Mouse (Mus musculus): Measurements from ENCODE around the gene Atp8b5.

The Atp8b5 gene

DNA sequence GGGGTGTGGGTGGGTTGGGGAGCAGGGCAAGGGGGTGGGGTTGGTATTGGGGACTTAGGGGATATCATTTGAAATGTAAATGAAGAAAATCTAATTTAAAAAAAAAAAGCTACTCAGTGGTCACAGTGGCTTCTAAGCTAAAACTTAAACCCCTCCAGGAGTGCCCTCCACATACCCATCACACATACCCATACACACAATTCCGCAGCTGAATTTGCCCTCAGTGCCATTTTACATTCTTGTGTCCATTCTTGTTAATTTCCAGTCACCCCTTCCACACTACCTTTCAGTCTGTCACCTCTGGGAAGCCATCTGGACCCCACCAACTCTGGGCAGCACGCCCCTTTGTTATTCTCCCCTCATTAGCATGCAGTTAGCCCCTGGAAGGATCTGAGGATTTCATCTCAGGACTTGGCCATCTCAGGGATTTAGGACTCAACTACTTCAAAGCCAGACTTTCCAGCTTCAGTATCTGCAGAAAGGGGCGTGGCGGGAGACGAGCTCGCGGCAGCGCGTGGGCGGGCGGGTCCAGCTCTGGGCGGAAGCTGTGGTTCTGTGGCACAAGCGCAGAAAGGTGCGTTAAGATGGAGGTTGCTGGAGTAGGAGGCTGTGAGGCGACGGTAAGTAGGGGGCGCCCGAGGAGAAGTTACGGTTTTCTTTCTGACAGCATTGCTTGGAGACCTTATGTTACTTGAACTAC lies at the start of gene Atp8b5:
Atp8b5 (plus strand) TSS at position 537 of the 700 bp plus-strand sequence.
- peak; percentile 83 to 89 for DNase-seq

DNA sequence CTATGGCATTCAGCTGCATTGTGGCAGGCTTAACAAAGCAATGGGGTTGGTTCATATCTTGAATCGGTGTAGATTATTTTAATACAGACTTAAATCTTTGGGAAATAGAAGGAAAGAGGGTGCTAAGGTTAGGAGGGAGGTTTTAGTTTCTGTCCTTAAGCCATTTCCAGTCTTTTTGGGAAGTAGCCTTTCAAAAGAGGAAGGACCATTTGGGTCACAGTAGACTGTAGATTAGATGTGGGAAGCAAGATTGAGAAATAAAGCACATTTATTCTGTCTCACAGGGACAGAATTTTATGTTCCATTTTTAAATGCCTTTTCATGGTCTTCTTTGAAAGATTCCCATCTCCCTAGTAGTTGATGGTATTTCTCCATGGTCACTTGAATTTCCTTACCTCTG lies 49.0 kb upstream of the Atp8b5 start:
- DNase-seq: no peak

DNA sequence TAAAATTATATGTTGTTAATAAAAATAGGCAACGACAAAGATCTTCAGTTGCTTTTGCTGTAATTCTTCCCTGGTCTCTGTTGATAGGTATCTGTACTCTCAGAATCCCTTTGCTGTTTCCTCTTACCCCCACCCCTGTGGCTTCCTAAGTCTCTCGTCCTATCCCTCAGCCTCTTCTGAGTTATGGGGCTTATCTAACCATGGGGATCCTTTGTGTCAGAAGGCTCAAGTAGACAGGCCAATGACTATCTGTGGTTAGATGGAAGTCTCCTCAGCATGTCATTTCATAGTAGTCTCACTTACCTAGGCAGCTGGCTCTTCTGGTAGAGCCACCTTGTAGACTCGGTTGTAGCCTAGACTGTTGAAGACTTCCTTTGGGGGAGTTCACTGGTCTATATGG lies 35.1 kb upstream of the Atp8b5 start:
- no peak for DNase-seq

DNA sequence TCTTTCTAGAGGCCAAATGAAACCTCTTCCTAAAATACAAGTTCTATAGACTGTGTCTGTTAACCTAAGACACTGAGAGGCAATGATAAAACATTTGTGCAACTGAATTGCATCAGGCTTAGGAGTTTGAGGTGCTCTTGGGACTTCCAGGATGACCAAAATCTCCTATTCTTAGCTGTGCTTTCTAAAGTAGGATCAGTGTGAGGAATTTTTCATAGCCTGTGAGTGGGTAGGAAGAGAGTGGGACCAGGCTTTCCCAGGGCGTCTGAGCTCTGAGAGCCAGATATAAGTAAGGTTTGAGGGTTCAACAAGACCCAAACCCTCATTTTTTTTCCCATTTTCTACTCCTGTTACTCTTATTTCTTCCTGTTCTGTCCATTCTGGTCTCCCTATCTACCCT lies 34.0 kb upstream of the Atp8b5 start:
- no peak for DNase-seq

DNA sequence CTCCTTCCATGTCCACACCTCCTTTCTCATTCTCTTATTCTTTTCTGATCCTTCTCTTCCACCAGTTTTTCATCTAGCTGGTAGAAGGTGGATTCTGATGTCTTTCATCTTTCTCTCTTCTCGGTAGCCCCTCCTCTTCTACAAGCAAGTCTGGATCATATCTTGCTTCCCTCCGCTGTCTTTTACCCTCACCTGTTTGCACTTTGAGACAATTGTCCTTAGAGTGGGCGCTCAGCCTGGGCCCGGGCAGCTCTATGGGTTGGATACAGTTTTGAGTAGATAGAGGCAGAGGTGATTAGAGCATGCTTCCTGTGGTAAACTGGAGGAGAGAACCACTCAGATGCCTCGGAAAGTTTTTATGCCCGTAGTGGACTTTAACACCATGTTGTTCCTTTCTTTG lies 33.5 kb upstream of the Atp8b5 start:
- DNase-seq: no peak

DNA sequence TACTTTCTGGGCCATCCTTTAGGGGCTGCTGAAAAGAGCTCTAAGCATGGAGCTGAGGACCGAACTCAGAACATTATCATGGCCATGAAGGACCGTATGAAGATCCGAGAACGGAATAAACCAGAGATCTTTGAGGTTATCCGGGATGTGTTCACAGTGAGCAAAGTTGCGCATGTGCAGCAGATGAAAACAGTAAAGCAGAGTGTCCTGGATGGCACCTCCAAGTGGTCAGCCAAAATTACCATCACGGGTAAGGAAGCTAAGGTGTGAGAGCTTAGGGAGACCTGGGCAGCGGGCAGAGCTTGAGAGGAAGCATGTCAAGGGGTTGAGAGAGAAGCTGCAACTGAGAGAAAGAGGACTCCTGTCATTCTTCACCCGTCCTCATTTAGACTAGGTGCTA lies 30.1 kb upstream of the Atp8b5 start:
- no peak for DNase-seq

DNA sequence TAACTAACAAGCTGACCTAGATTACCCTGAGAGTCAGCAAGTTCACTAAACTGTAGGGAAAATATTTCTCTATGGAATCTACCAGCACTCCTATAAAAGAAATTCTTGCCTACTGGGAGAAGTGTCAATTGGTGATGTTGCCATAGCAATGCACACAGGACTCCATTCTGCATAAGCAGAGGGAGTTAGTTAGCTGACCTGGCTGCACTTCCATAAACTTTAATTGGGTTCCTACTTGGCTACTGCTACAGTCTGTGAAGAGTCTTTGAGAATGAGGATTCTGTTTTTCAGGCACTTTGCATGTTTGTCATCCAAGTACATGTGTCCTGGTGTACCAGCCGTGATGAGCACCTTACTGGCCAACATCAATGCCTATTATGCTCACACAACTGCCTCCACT lies 26.2 kb upstream of the Atp8b5 start:
- DNase-seq: no peak

DNA sequence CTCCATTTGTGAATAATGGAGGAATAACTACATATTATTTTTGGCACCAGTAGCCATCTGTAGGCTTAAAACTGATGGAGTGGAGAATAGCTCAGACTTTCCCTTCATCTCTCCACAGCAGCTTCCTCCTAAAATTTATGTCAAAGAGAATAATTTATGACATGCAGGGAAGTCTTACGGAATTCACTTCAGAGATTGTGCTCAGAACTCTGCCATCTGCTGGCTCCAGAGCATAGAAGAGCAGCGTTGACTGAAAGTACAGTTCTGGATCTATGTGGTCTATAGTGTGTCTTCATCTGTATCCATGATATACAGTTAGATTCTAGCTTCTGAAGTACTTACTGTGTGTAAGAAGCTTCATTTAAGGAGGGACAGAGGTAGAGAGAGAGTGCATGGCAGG lies 22.9 kb upstream of the Atp8b5 start:
- no peak for DNase-seq

DNA sequence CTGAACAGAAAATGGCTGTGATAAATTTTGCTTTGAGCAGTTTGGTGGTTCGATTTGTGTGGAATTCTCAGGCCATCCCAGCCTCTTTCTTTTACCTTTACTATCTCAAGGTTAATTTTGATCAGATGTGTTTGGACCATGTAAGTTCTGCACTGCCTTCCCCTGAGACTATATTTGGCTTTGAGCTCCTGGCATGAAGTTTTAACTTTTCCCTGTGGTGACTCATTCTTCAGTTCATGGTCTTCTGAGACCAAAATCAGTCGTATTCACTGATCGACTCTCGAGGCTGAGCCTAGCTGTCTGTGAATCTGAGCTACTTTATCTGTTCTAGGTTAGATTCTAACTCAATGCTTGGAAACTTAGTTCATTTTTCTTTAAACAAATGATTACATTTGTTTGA lies 21.2 kb upstream of the Atp8b5 start:
- DNase-seq: no peak

DNA sequence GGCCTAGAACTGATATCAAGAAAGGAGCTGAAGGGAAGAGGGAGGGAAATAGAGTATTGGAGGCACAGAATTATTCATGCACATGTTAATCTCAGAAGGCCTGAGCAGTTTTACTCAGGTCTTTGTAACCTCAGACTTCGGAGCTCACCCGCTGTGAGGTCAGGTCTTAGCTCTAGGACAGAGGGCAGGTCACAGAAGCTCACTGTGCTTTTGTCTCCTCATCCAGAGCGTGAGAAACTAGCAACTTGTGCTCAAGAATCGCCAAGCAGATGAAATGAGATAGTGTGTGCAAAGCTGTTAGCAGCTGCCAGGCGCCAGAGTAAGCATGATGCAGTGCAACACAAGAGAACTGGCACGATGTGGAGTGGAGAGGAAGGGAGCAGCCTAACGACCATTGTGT lies 18.9 kb upstream of the Atp8b5 start:
- no peak for DNase-seq

DNA sequence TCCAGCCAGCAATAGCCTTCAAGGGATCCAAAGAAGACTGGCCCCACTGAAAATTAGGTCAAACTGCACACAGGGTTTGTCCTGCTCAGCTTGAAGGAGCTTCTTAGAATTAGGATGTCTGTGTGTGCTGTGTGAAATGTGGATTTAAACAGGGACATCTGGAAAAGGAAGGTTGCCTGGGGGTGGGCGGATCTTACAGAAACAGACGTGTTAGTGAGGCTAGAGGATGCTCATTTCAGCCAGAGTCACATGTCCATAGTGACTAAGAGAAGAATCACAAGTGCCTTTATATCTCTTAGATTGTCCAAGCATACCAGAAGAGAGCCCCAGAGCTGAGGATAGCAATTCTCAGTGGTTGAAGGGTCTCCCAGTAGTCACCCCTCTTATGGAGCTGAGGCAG lies 18.1 kb upstream of the Atp8b5 start:
- no peak for DNase-seq

DNA sequence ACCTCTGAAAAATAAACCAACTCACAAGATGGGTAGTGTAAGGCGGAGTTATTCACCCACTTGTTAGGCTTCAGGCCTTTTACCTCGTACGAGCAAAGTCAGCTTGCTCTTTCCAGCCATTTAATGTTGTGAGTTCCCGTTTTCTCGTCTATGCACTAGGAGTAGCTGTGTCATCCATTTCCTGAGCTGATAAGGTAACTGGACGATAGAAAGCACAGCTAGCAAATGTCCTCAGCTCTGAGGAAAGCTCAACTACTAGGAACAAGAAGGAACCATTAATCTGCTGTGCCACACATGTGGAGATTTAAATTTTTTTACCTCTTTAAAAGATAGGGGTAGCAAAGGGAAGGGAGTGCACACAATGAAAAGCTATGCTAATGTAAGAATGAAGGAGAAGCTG lies 15.7 kb upstream of the Atp8b5 start:
- no peak for DNase-seq

DNA sequence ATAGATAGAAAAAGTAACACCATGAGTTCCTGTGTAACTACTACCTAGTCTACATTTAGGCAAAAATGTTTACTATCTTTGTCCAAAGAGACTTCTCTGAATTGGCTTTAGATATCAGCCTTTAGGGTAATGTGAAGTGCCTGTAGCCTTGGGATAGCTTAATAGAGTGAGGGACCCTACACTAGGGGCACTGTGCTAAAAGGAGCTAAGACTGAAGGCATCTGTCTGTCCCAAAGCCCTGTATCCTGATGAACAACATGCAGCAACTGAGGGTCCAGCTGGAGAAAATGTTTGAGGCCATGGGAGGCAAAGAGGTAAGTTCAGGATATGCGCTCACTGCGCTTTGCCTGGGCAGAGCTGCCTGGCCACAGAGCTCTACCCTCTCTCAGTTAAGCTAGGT lies 9.9 kb upstream of the Atp8b5 start:
- DNase-seq: no peak

DNA sequence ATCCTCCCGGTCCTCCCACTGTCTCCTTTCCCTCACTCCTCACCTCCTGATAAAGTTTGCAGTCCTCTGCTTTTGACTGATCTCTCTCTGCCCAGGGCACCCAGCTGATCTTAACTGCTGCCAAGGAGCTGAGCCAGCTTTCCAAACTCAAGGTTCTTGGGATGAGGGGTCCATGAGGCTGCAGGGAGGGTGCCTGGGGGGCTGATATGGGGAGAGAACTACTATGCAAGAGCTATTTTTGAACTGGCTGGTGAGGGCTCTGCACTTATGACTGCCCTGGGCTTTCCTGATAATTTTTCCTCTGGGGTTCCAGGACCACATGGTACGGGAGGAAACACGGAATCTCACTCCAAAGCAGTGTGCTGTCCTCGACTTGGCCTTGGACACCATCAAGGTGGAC lies 8.4 kb upstream of the Atp8b5 start:
- no peak for DNase-seq

DNA sequence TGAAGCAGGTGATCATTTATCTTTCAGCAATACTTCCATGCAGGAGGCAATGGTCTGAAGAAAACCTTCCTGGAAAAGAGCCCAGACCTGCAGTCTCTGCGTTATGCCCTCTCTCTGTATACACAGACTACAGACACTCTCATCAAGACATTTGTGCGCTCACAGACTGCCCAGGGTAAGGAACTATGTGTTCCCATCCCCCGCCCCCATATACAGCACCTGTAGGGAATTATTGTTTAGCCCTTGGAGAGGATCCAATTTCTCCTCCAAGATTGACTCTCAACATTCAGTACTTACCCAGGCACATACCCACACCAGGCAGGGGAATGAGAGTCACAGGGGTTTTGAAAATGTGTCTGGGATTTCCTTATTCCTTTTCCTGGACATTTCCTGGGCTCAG lies 7.5 kb upstream of the Atp8b5 start:
- no peak for DNase-seq

DNA sequence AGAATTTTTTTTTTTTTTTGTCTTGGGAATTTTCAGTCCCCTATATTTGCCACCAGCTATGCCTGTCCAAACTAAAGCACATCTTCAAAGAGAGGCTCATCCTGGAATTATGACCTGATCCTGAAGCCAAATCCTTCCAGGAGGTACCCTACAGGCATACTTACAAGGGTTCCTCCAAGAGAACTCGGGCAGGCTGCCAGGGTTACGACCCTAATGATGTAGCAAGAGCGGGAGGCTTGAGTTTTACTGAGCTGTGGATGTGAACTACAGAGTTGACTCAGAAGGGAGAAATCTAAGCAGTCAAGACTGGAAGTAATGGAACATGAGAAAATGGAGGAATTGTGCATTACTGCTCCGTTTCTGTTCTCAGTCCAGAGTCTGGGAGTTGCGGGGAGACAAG lies 6.9 kb upstream of the Atp8b5 start:
- DNase-seq: peak; percentile 9 to 14

DNA sequence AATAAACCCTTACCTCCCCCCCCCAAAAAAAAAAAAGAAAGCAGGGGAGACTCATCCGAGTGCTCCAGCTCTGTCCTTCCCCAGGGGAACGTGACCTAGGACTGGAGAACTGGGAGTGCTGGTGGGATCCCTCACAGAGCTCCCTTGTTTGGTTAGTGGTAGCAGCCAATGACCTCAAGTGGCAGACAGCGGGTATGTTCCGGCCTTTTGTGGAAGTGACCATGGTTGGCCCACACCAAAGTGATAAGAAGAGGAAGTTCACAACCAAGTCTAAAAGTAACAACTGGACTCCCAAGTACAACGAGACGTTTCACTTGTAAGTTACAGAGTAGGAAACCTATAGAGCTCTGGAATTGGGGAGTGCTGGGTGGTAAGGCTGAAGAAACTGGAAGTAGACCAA lies 4.1 kb upstream of the Atp8b5 start:
- DNase-seq: no peak

DNA sequence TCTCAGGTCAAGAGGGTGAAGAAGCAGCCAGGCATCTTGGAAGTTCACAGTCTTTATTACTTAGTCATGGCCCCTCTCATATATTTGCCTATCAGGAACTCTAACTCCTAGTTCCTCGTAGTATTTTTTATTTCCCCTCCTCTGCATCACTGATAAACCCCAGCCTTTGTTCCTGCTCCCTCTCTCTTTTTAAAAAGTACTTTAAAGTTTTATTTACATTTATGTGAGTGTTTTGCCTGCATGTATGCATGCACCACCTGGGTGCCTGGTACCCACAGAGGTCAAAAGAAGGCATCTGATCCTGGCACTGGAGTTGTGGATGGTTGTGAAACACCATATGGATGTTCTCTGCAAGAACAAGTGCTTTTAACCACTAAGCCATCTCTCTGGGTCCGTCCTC lies 813 bp upstream of the Atp8b5 start:
- no peak for DNase-seq

DNA sequence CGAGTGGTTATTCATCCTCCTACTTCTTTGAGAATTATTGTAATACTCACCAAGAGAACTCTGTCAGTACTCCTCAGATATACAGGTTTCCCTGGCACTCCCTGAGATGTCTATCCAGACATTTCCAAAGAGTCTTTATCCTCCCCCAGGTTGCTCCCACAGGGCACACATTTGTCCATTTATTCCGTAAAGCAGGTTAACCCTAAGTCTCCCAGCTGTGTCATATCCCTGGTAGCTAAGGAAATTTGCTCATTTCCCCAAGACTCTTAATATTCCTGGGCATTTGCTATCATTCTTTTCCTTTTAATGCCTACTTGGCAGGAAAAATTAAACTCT lies 332 bp downstream of the Atp8b5 start:
- DNase-seq: no peak

DNA sequence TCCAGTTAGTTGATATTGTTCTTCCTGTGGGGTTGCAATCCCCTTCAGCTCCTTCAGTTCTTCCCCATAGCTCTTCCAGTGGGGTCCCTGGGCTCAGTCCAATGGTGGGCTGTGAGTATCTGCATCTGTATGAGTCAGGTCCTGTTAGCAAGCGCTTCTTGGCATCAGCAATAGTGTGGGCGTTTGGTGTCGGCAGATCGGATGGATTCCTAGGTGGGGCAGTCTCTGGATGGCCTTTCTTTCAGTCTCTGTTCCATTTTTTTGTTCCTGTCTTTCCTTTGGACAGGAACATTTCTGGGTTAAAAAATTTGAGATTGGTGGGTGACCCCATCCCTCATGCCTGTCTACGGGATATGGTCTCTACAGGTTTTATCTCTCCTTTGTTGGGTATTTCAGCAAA lies 18.5 kb downstream of the Atp8b5 start:
- DNase-seq: no peak

DNA sequence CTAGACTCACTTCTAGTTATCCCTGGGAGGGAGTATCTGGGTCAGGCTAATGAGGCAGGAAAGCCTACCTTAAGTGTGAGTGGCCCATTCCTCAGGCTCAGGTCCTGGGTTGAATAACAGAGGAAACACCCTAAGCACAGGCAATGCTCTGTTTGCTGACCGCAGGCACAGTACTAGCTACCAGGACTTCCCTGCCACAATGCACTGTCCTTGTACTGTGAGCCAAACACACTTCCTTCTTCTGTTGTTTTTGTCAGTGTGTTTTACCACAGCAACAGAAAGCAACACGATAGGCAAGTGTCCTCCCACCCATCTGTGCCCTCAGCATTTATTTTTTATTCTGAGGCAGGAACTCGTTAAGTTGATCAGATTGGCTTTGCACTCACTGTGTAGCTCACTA lies 20.3 kb downstream of the Atp8b5 start:
- no peak for DNase-seq

DNA sequence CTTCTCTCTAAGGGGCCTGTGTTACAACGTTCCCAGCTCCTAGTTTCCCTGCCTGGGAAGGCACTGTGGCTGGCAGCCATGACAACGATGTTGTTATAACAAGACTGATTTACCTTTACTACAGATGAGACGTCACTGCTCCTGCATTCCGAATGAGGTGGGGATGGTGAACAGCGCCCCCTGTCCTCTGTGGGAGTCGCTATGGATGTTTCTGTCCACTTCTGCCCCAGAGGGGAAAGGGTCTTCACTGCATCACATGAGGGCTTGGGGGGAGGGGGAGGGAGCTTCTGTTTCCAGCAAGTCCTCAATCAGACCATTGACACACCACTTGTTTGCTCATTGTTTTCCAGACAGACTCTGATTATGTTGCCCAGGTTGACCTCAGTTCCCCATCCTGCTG lies 27.0 kb downstream of the Atp8b5 start:
- DNase-seq: no peak

DNA sequence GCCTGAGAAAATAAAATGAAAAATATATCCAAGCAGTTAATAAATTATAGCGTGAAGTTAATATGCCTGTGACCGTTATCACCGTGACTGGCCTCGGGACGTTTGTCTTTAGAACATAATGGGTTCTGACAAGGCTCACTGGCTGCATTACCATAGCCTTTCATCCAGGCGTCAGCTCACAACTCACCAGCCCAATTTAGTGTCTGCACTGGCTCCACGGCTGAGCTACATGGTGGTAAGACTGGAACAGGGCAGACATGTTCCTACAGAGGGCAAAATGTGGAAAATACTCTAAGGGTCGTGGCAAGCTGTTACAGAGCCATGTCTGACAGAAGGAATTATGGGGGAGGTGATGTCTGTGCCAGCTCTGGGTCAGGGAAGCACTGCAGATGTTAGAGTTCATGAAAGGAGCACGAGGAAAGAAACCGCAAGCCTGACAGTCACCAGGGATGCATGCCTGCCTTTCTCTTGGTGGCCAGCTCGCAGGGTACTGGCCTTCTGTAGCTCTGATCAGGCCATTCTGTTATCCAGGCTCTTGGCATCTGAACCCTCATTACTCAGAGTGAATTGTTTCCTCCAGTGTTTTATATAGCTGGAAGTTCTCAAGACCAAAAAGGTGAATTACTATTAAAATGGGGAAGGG lies 42.9 kb downstream of the Atp8b5 start:
- peak; percentile 3 to 12 for DNase-seq

DNA sequence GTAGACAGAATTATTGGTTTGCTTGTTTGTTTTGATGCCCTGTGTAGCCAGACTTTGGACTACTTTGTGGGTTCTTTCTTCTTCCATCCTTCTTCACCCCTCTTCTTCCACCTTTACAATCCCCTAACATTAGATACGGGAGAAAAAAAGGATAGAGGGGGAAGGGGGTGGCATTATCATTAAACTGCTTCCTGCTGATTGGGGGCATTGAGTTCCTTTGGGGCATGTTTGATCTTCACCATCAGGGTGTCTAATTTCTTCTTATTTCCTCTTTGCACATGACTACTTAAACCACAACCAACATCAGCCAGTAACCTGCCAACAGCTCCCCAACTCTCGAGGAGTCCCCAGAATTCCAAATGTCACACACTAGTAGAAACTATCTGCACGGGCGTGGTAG lies 54.6 kb downstream of the Atp8b5 start:
- DNase-seq: no peak

DNA sequence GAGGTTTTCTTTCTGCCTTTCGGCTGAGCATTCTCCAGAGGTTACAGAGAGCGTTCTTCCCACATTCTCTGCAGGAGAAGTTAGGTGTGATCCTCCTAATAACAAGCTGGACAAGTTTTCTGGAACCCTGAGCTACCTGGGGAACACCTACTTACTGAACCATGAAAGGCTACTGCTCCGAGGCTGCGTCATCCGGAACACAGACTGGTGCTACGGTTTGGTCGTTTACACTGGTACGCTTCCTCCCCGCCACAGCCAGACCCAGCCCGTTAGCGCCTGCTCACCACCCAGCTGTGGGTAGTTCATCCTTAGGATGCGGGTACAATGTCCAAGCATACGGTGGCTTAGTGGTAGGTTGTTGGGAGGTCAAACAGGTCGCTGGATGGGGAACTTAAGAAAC lies 55.4 kb downstream of the Atp8b5 start:
- DNase-seq: peak; percentile 18 to 37
